Mouse (Mus musculus): ENCODE measurements around the gene Fbxw14. TPM values are rescaled to one million over a fixed set of nuclear protein-coding genes. Genes with fewer than 3 reads are reported as not detected.

The Fbxw14 gene
- total RNA-seq (2023), result not detected in 2 replicates

GRCm38 (mm10) chr9:109287576-109287975 lies at the start of gene Fbxw14:
Gene Fbxw14 (minus strand): TSS chr9:109287676.

GRCm38 (mm10) chr9:109234654-109235053 lies 52.8 kb downstream of the Fbxw14 start, which contains the start of gene Fbxw20:
Gene Fbxw20 (minus strand): TSS chr9:109234754.

Other genes with a start within 250 kb of the Fbxw14 start
- gene Shisa5, start 249.1 kb downstream of the Fbxw14 start, total RNA-seq (2023), result 139 and 214 TPM in 2 replicates
- gene Trex1, start 227.9 kb downstream of the Fbxw14 start, total RNA-seq (2023), result 24.9 and 35.0 TPM in 2 replicates
- gene Atrip, start 213.6 kb downstream of the Fbxw14 start, total RNA-seq (2023), result 11.8 and 17.5 TPM in 2 replicates
- 2.9 and 3.1 TPM in 2 replicates for gene Ccdc51, start 205.2 kb downstream of the Fbxw14 start, total RNA-seq (2023)
- gene Tma7, start 205.1 kb downstream of the Fbxw14 start, total RNA-seq (2023), result 194 and 223 TPM in 2 replicates
- 0.73 TPM in 1 of 2 replicates, not detected in the other for gene Plxnb1, start 192.3 kb downstream of the Fbxw14 start, total RNA-seq (2023)
- gene Fbxw21, start 125.6 kb downstream of the Fbxw14 start, total RNA-seq (2023), result not detected in 2 replicates
- gene Fbxw13, start 91.7 kb downstream of the Fbxw14 start, total RNA-seq (2023), result not detected in 2 replicates
- not detected in 2 replicates for gene Fbxw20, start 52.9 kb downstream of the Fbxw14 start, total RNA-seq (2023)
- gene Fbxw28, start 52.0 kb upstream of the Fbxw14 start, total RNA-seq (2023), result not detected in 2 replicates
- not detected in 2 replicates for gene Fbxw22, start 116.6 kb upstream of the Fbxw14 start, total RNA-seq (2023)
- not detected in 2 replicates for gene Fbxw16, start 161.5 kb upstream of the Fbxw14 start, total RNA-seq (2023)
- gene Fbxw19, start 208.2 kb upstream of the Fbxw14 start, total RNA-seq (2023), result not detected in 2 replicates